Mouse (Mus musculus): ENCODE data around the gene Slmap. TPM values are rescaled to one million over a fixed set of nuclear protein-coding genes. Genes with fewer than 3 reads are reported as not detected.
A peak's percentile ranks its signal among the peaks of the same experiment; 100 is the strongest.

The Slmap gene
- polyA plus RNA-seq, 1 experiment from 2014 or later: 16.7 TPM

DNA sequence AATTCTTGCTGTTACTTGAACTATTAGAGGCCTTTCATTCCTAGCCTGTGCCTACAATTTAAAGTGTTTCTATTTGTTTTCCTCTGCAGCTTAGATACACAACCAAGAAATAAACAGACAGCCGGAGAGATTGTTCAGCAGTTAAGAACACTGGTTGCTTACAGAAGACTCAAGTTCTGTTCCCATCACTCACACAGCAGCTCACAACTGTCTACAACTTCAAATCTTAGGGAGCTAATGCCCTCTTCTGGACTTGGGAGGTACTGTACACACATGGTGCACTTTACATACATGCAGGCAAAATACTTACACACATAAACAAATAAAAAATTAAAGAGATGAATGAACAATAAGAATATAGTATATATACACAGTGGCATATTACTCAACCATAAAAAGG, 39.7 kb downstream of the Slmap start:
- no peak overlapping the region for H3K4me3 ChIP-seq
- no peaks in the 10 kb centered on the region for H3K4me1 ChIP-seq
- no peaks in the 10 kb centered on the region for H3K36me3 ChIP-seq (replicated peaks)
- DNase-seq (ENCODE audit: low spot score): no peak
- no peak overlapping the region for H3K27ac ChIP-seq (replicated peaks)
- H3K27me3 ChIP-seq (replicated peaks; ENCODE audit: low read depth, poor library complexity, severe bottlenecking): no peaks in the 10 kb centered on the region
- 91% methylated on average over 1 of the region's 1 CpGs for WGBS
- H3K9me3 ChIP-seq: no peaks in the 10 kb centered on the region

- peaks cover 10% of the 10 kb centered on the region for H3K4me1 ChIP-seq
- DNase-seq (ENCODE audit: low spot score): peak; percentile 67
- no peaks in the 10 kb centered on the region for H3K9me3 ChIP-seq
- WGBS: 37% methylated on average over 2 of the region's 2 CpGs
- no peak overlapping the region for H3K27ac ChIP-seq (replicated peaks)
- no peaks in the 10 kb centered on the region for H3K36me3 ChIP-seq (replicated peaks)
- no peaks in the 10 kb centered on the region for H3K27me3 ChIP-seq (replicated peaks; ENCODE audit: low read depth, poor library complexity, severe bottlenecking)
- no peak overlapping the region for H3K4me3 ChIP-seq
These were observed 43.6 kb downstream of the Slmap start for GRCm38 (mm10) chr14:26491150-26491549.

- WGBS: 62% methylated on average over 9 of the region's 9 CpGs
- Histone ChIP-seq H3K27ac (replicated peaks) (no peak overlapping the region), H3K27me3 (replicated peaks; ENCODE audit: low read depth, poor library complexity, severe bottlenecking) (no peaks in the 10 kb centered on the region), H3K9me3 (no peaks in the 10 kb centered on the region), H3K4me3 (no peak overlapping the region), H3K36me3 (replicated peaks) (no peaks in the 10 kb centered on the region), H3K4me1 (peaks cover 10% of the 10 kb centered on the region)
- peak; percentile 22 for DNase-seq (ENCODE audit: low spot score)
These were observed 46.3 kb downstream of the Slmap start for GRCm38 (mm10) chr14:26488329-26489020.

GRCm38 (mm10) chr14:26486416-26487198, 48.1 kb downstream of the Slmap start:
- 51% methylated on average over 8 of the region's 8 CpGs for WGBS

DNA sequence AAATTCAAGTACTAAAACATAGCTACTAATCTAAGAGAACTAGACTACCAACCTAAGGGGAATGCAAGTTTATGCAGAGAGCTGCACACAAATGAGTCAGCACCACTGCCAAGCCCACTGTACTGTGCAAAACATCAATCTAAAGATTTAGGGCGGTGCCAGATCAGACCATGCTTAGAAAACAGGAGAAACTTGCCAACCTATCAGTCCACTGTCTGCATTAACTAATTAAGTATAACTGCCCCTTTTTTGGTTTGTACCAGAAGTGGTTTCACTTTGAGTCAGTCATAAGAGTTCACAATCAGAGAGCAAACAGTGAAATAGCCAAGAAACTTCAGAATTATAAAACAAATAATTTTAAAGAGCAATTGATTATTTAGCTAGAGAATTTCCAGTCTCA, 53.3 kb downstream of the Slmap start:
- DNase-seq (ENCODE audit: low spot score): no peak
- WGBS: 94% methylated on average over 1 of the region's 1 CpGs
- H3K36me3 ChIP-seq (replicated peaks): no peaks in the 10 kb centered on the region
- H3K27ac ChIP-seq (replicated peaks): no peak overlapping the region
- H3K27me3 ChIP-seq (replicated peaks; ENCODE audit: low read depth, poor library complexity, severe bottlenecking): no peaks in the 10 kb centered on the region
- no peaks in the 10 kb centered on the region for H3K9me3 ChIP-seq
- no peak overlapping the region for H3K4me3 ChIP-seq
- no peaks in the 10 kb centered on the region for H3K4me1 ChIP-seq

More at GRCm38 (mm10) chr14:26486416-26487198, 48.1 kb downstream of the Slmap start:
- Histone ChIP-seq H3K27me3 (replicated peaks; ENCODE audit: low read depth, poor library complexity, severe bottlenecking) (no peaks in the 10 kb centered on the region), H3K36me3 (replicated peaks) (no peaks in the 10 kb centered on the region), H3K27ac (replicated peaks) (no peak overlapping the region), H3K4me3 (no peak overlapping the region), H3K4me1 (peaks cover 10% of the 10 kb centered on the region), H3K9me3 (no peaks in the 10 kb centered on the region)
- DNase-seq (ENCODE audit: low spot score): no peak

- DNase-seq (ENCODE audit: low spot score): no peak
- H3K36me3 ChIP-seq (replicated peaks): no peaks in the 10 kb centered on the region
- whole genome bisulfite sequencing: 97% methylated on average over 5 of the region's 5 CpGs
- H3K27me3 ChIP-seq (replicated peaks; ENCODE audit: low read depth, poor library complexity, severe bottlenecking): no peaks in the 10 kb centered on the region
- H3K4me3 ChIP-seq: no peak overlapping the region
- no peaks in the 10 kb centered on the region for H3K4me1 ChIP-seq
- no peaks in the 10 kb centered on the region for H3K9me3 ChIP-seq
- H3K27ac ChIP-seq (replicated peaks): no peak overlapping the region
These were observed 57.0 kb downstream of the Slmap start for GRCm38 (mm10) chr14:26477738-26478137.

DNA sequence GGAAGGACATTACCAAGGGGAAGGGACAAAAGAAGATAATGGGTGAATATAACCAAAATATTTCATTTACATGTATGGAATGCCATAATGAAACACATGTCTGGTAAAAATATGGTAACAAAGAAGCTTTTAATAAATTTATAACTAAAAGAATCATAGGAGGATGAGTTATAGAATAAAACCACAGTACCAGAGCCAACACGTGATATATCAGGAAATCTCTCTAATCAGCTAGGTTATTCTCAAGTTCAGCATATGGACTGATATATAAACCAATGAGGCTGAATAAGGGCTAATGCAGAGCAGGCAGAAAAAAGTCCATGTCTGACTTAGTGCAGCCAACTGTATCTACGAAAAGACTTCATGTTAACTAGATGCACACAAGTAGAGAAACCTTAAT, 58.3 kb downstream of the Slmap start:
- no peak for DNase-seq (ENCODE audit: low spot score)
- Histone ChIP-seq H3K27ac (replicated peaks) (no peak overlapping the region), H3K9me3 (no peaks in the 10 kb centered on the region), H3K4me3 (no peak overlapping the region), H3K36me3 (replicated peaks) (no peaks in the 10 kb centered on the region), H3K27me3 (replicated peaks; ENCODE audit: low read depth, poor library complexity, severe bottlenecking) (no peaks in the 10 kb centered on the region), H3K4me1 (no peaks in the 10 kb centered on the region)
- 92% methylated on average over 2 of the region's 2 CpGs for WGBS

- Histone ChIP-seq H3K4me3 (no peak overlapping the region), H3K27ac (replicated peaks) (no peak overlapping the region), H3K4me1 (no peaks in the 10 kb centered on the region), H3K9me3 (no peaks in the 10 kb centered on the region), H3K27me3 (replicated peaks; ENCODE audit: low read depth, poor library complexity, severe bottlenecking) (no peaks in the 10 kb centered on the region), H3K36me3 (replicated peaks) (peaks cover 4% of the 10 kb centered on the region)
- DNase-seq (ENCODE audit: low spot score): no peak
- WGBS: 93% methylated on average over 4 of the region's 4 CpGs
These were observed 66.8 kb downstream of the Slmap start for GRCm38 (mm10) chr14:26467974-26468373.

DNA sequence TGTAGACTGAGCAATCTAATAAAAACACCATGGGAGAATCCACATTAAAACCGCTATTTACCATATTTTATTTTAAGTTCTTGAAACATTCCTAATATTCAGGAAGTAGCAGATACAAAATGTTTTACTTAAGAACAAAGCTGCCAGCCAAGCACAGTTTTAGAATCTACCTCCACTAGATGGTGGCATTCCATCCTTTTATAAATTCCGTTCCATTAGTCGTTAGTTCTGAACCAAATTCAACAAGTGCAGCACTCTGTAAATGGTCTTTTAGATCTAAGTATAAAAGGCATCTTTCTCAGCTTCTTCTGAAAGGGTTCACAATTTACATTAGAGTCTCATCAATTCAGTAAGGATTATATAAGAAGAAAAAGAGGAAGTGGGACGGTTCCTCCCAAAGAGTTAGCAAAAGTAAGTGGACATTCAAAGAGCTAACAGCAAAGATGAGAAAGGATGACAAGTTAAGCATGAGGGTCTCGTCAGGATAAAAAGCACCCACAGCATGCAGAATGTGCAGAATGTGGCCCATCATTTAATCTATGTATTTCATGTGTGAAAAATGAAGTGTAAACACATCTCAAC, 68.1 kb downstream of the Slmap start:
- Histone ChIP-seq H3K4me1 (no peaks in the 10 kb centered on the region), H3K4me3 (no peak overlapping the region), H3K9me3 (no peaks in the 10 kb centered on the region), H3K27me3 (replicated peaks; ENCODE audit: low read depth, poor library complexity, severe bottlenecking) (no peaks in the 10 kb centered on the region), H3K27ac (replicated peaks) (no peak overlapping the region), H3K36me3 (replicated peaks) (peaks cover 17% of the 10 kb centered on the region)
- WGBS: 86% methylated on average over 5 of the region's 5 CpGs
- no peak for DNase-seq (ENCODE audit: low spot score)

GRCm38 (mm10) chr14:26465898-26466297, 68.8 kb downstream of the Slmap start:
- H3K9me3 ChIP-seq: no peaks in the 10 kb centered on the region
- WGBS: 88% methylated on average over 6 of the region's 6 CpGs
- no peak for DNase-seq (ENCODE audit: low spot score)
- peaks cover 24% of the 10 kb centered on the region for H3K36me3 ChIP-seq (replicated peaks)
- H3K27ac ChIP-seq (replicated peaks): no peak overlapping the region
- H3K27me3 ChIP-seq (replicated peaks; ENCODE audit: low read depth, poor library complexity, severe bottlenecking): no peaks in the 10 kb centered on the region
- no peak overlapping the region for H3K4me3 ChIP-seq
- no peaks in the 10 kb centered on the region for H3K4me1 ChIP-seq

- H3K36me3 ChIP-seq (replicated peaks): peaks cover 57% of the 10 kb centered on the region
- H3K4me1 ChIP-seq: peaks cover 4% of the 10 kb centered on the region
- no peak overlapping the region for H3K4me3 ChIP-seq
- H3K9me3 ChIP-seq: no peaks in the 10 kb centered on the region
- peak; percentile 10 for DNase-seq (ENCODE audit: low spot score)
- no peaks in the 10 kb centered on the region for H3K27me3 ChIP-seq (replicated peaks; ENCODE audit: low read depth, poor library complexity, severe bottlenecking)
- H3K27ac ChIP-seq (replicated peaks): no peak overlapping the region
These were observed 75.2 kb downstream of the Slmap start for GRCm38 (mm10) chr14:26459516-26459915.

DNA sequence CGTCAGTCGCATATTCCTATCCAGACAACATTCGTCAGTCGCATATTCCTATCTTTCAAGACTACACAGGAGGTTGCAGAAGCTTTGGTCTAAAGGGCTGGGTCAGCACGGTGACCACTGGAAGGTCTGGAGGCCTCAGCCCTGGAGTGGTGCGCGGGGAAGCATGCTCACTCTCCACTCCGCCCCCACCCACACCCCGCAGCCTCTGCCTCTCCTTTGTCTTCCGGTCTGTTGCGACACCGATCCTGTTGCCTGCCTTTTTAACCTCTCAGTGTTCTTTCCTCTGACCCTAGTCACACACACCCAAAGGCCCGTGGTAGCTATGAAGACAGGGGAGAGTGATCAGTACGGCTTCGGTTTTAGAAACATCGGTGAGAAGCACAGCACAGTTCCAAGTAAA, 79.9 kb downstream of the Slmap start:
- Histone ChIP-seq H3K27me3 (replicated peaks; ENCODE audit: low read depth, poor library complexity, severe bottlenecking) (no peaks in the 10 kb centered on the region), H3K36me3 (replicated peaks) (peaks cover 28% of the 10 kb centered on the region), H3K9me3 (no peaks in the 10 kb centered on the region), H3K4me1 (peaks cover 12% of the 10 kb centered on the region), H3K27ac (replicated peaks) (no peak overlapping the region), H3K4me3 (no peak overlapping the region)
- 56% methylated on average over 16 of the region's 16 CpGs for WGBS
- peak; percentile 26 for DNase-seq (ENCODE audit: low spot score)

Data from embryonic facial prominence, embryonic 10.5 days (tissue).